Mouse (Mus musculus): ENCODE measurements at regions not wholly inside any gene's neighbourhood (a gene's known extent, or its start where the extent isn't known, plus 50 kb on each side); places are given as distances from the start of the nearest gene placed in this dataset.

- TF ChIP-seq CTCF (IDR thresholded peaks at IDR 0.05; ENCODE audit: control insufficient read depth, insufficient read depth, low read length) = no peak
- no peak for TF ChIP-seq POLR2A (IDR thresholded peaks at IDR 0.05; ENCODE audit: borderline replicate concordance, control insufficient read depth, low read depth, low read length)
Observed at GRCm38 (mm10) chr16:24185989-24186388, 197.3 kb upstream of the Bcl6 start.
